Comparison of ENCODE assay signal across 9 mouse cellular contexts in genomic region chr8:69890813-69891241, GRCm38 (mm10). TPM values are rescaled to one million over a fixed set of nuclear protein-coding genes. Genes with fewer than 3 reads are reported as not detected.
A peak's percentile ranks its signal among the peaks of the same experiment; 100 is the strongest.
DNase-seq lines count a peak whose midpoint lies in the region; ATAC-seq lines count a peak whose summit lies in the region.
"Had no signal": no experiment of that assay in that cellular context is flagged by ENCODE, and none has a peak within 500 bp of the region (broad histone marks: within the 10 kb centered on the region; RNA-seq: fewer than 3 reads in every experiment).

No protein-coding gene starts in this region.

- peaks cover 22% of the 10 kb centered on the region for H3K4me1 ChIP-seq in kidney, embryonic 14.5 days (ENCODE audit: control insufficient read depth, insufficient read depth, low read length)
- H3K4me1 ChIP-seq in forebrain, embryonic 13.5 days = peaks cover 63% of the 10 kb centered on the region
- peaks cover 65% of the 10 kb centered on the region for H3K4me1 ChIP-seq in midbrain, embryonic 12.5 days
- H3K4me1 ChIP-seq in intestine, embryonic 15.5 days (replicated peaks) = peaks cover 37% of the 10 kb centered on the region

- peaks cover 13% of the 10 kb centered on the region; the same call in 1 of the 2 replicates for H3K36me3 ChIP-seq in kidney, embryonic 14.5 days (ENCODE audit: control insufficient read depth, insufficient read depth, low read length)
- peaks cover 31% of the 10 kb centered on the region for H3K36me3 ChIP-seq in forebrain, embryonic 13.5 days (ENCODE audit: poor library complexity, severe bottlenecking)
- H3K36me3 ChIP-seq in midbrain, embryonic 12.5 days = peaks cover 16% of the 10 kb centered on the region; the same call in 1 of the 2 replicates
- peaks cover 11% of the 10 kb centered on the region; the same call in 1 of the 2 replicates for H3K36me3 ChIP-seq in intestine, embryonic 15.5 days

- H3K9me3 ChIP-seq in kidney, embryonic 14.5 days (ENCODE audit: control insufficient read depth, low read length) = no peaks in the 10 kb centered on the region
- no peaks in the 10 kb centered on the region for H3K9me3 ChIP-seq in forebrain, embryonic 13.5 days (replicated peaks)
- H3K9me3 ChIP-seq in midbrain, embryonic 12.5 days = no peaks in the 10 kb centered on the region
- H3K9me3 ChIP-seq in intestine, embryonic 15.5 days = no peaks in the 10 kb centered on the region
- H3K9me3 ChIP-seq: limb, embryonic 15.5 days had no signal

- H3K4me3 ChIP-seq in kidney, embryonic 14.5 days (ENCODE audit: low read length) = no peak overlapping the region
- no peak overlapping the region for H3K4me3 ChIP-seq in forebrain, embryonic 13.5 days
- H3K4me3 ChIP-seq in midbrain, embryonic 12.5 days = no peak overlapping the region
- H3K4me3 ChIP-seq in intestine, embryonic 15.5 days (replicated peaks) = no peak overlapping the region
- H3K4me3 ChIP-seq: limb, embryonic 15.5 days had no signal

- DNase-seq in kidney, postnatal 10 days = peak; percentile 73
- peak; percentile 34 for DNase-seq in adipocyte (ENCODE audit: low spot score)
- peak; percentile 53 for DNase-seq in left cerebral cortex, adult 11 months (ENCODE audit: low spot score)
- peak; percentile 35 for DNase-seq in thymus, postnatal 36 days

- H3K4me2 ChIP-seq in kidney, embryonic 14.5 days (replicated peaks; ENCODE audit: low read depth, low read length) = no peak overlapping the region
- no peak overlapping the region; the same call in 1 of the 2 replicates for H3K4me2 ChIP-seq in forebrain, embryonic 13.5 days
- H3K4me2 ChIP-seq in midbrain, embryonic 12.5 days (replicated peaks) = peak overlapping the region; percentile 15; the same call in 1 of the 2 replicates
- H3K4me2 ChIP-seq in intestine, embryonic 15.5 days (replicated peaks) = no peak overlapping the region
- H3K4me2 ChIP-seq: limb, embryonic 15.5 days had no signal

- ATAC-seq in kidney, embryonic 14.5 days (ENCODE audit: low FRiP score, low TSS enrichment) = no peak
- peak; percentile 31 for ATAC-seq in forebrain, embryonic 13.5 days
- no peak; the same call in 1 of the 2 replicates for ATAC-seq in midbrain, embryonic 12.5 days (ENCODE audit: low FRiP score, low read depth)
- no peak for ATAC-seq in intestine, embryonic 15.5 days

- H3K27ac ChIP-seq in kidney, embryonic 14.5 days (ENCODE audit: low read depth, low read length) = no peak overlapping the region
- H3K27ac ChIP-seq in forebrain, embryonic 13.5 days = no peak overlapping the region
- 0 out of 2 replicates have a peak overlapping the region, but pooled peaks have one; percentile 25 for H3K27ac ChIP-seq in midbrain, embryonic 12.5 days (replicated peaks)
- H3K27ac ChIP-seq in intestine, embryonic 15.5 days = no peak overlapping the region
- H3K27ac ChIP-seq: limb, embryonic 15.5 days had no signal

- H3K27me3 ChIP-seq in kidney, embryonic 14.5 days (ENCODE audit: control insufficient read depth, insufficient read depth, low read length) = peaks cover 51% of the 10 kb centered on the region
- peaks cover 52% of the 10 kb centered on the region for H3K27me3 ChIP-seq in forebrain, embryonic 13.5 days
- H3K27me3 ChIP-seq in midbrain, embryonic 12.5 days = peaks cover 61% of the 10 kb centered on the region
- H3K27me3 ChIP-seq in intestine, embryonic 15.5 days (replicated peaks) = peaks cover 53% of the 10 kb centered on the region

- WGBS in kidney, embryonic 14.5 days = 39% methylated on average over 19 of the region's 19 CpGs
- WGBS in forebrain, embryonic 13.5 days = 38% methylated on average over 19 of the region's 19 CpGs
- WGBS in midbrain, embryonic 12.5 days = 35% methylated on average over 19 of the region's 19 CpGs
- 50% methylated on average over 19 of the region's 19 CpGs for WGBS in intestine, embryonic 15.5 days

- no peak overlapping the region for H3K9ac ChIP-seq in kidney, embryonic 14.5 days (ENCODE audit: low read depth, low read length)
- no peak overlapping the region for H3K9ac ChIP-seq in forebrain, embryonic 13.5 days
- no peak overlapping the region for H3K9ac ChIP-seq in midbrain, embryonic 12.5 days (replicated peaks)
- H3K9ac ChIP-seq in intestine, embryonic 15.5 days = no peak overlapping the region
- H3K9ac ChIP-seq: limb, embryonic 15.5 days had no signal

RNA-seq across cellular contexts. Expression of gene Cilp2, which starts 3.3 kb away (rescaled TPM):
- polyA plus RNA-seq in kidney, embryonic 14.5 days (2014; fragmentation: Nextera tagmentation; extraction: Ambion mirVana) = 0.58 and 0.77 TPM in 2 replicates
- 1.1 and 1.3 TPM in 2 replicates for polyA plus RNA-seq in forebrain, embryonic 13.5 days (2015; fragmentation: Nextera tagmentation; extraction: Ambion mirVana)
- 0.85 and 1.1 TPM in 2 replicates for polyA plus RNA-seq in midbrain, embryonic 12.5 days (2016; fragmentation: Nextera tagmentation; extraction: Ambion mirVana)
- 0.48 and 0.65 TPM in 2 replicates for polyA plus RNA-seq in intestine, embryonic 15.5 days (2015; fragmentation: Nextera tagmentation; extraction: Ambion mirVana)

RNA-seq across cellular contexts. Expression of gene Tssk6, which starts 11.2 kb away (rescaled TPM):
- polyA plus RNA-seq in kidney, embryonic 14.5 days (2014; fragmentation: Nextera tagmentation; extraction: Ambion mirVana) = 2.7 and 5.1 TPM in 2 replicates
- 2.5 and 3.4 TPM in 2 replicates for polyA plus RNA-seq in forebrain, embryonic 13.5 days (2015; fragmentation: Nextera tagmentation; extraction: Ambion mirVana)
- 4.0 and 5.7 TPM in 2 replicates for polyA plus RNA-seq in midbrain, embryonic 12.5 days (2016; fragmentation: Nextera tagmentation; extraction: Ambion mirVana)
- polyA plus RNA-seq in intestine, embryonic 15.5 days (2015; fragmentation: Nextera tagmentation; extraction: Ambion mirVana) = 2.8 and 3.4 TPM in 2 replicates

RNA-seq across cellular contexts. Expression of gene Ndufa13, which starts 11.5 kb away (rescaled TPM):
- polyA plus RNA-seq in kidney, embryonic 14.5 days (2014; fragmentation: Nextera tagmentation; extraction: Ambion mirVana) = 192 and 272 TPM in 2 replicates
- 172 and 183 TPM in 2 replicates for polyA plus RNA-seq in forebrain, embryonic 13.5 days (2015; fragmentation: Nextera tagmentation; extraction: Ambion mirVana)
- polyA plus RNA-seq in midbrain, embryonic 12.5 days (2016; fragmentation: Nextera tagmentation; extraction: Ambion mirVana) = 165 and 170 TPM in 2 replicates
- polyA plus RNA-seq in intestine, embryonic 15.5 days (2015; fragmentation: Nextera tagmentation; extraction: Ambion mirVana) = 212 and 213 TPM in 2 replicates

RNA-seq across cellular contexts. Expression of gene Yjefn3, which starts 11.7 kb away (rescaled TPM):
- 1.7 and 3.3 TPM in 2 replicates for polyA plus RNA-seq in kidney, embryonic 14.5 days (2014; fragmentation: Nextera tagmentation; extraction: Ambion mirVana)
- 7.2 and 7.9 TPM in 2 replicates for polyA plus RNA-seq in forebrain, embryonic 13.5 days (2015; fragmentation: Nextera tagmentation; extraction: Ambion mirVana)
- polyA plus RNA-seq in midbrain, embryonic 12.5 days (2016; fragmentation: Nextera tagmentation; extraction: Ambion mirVana) = 7.2 and 8.0 TPM in 2 replicates
- polyA plus RNA-seq in intestine, embryonic 15.5 days (2015; fragmentation: Nextera tagmentation; extraction: Ambion mirVana) = 3.9 and 4.2 TPM in 2 replicates

RNA-seq across cellular contexts. Expression of gene Pbx4, which starts 58.5 kb away (rescaled TPM):
- polyA plus RNA-seq in kidney, embryonic 14.5 days (2014; fragmentation: Nextera tagmentation; extraction: Ambion mirVana) = 9.6 and 9.7 TPM in 2 replicates
- polyA plus RNA-seq in forebrain, embryonic 13.5 days (2015; fragmentation: Nextera tagmentation; extraction: Ambion mirVana) = 63.5 and 67.7 TPM in 2 replicates
- polyA plus RNA-seq in midbrain, embryonic 12.5 days (2016; fragmentation: Nextera tagmentation; extraction: Ambion mirVana) = 44.8 and 49.3 TPM in 2 replicates
- polyA plus RNA-seq in intestine, embryonic 15.5 days (2015; fragmentation: Nextera tagmentation; extraction: Ambion mirVana) = 3.5 and 3.9 TPM in 2 replicates
